Mouse (Mus musculus): ENCODE data around the gene St3gal5.
"Not testable (repeated sequence)": the region's sequence is repeated elsewhere in the genome, so short reads cannot be mapped to it uniquely, and the experiment has no call there.

The St3gal5 gene

GRCm38 (mm10) chr6:72097181-72097995 is at the start of gene St3gal5:
TSS of gene St3gal5 (plus strand) at chr6:72097592.
- peak; percentile 99 for DNase-seq

- no peak for DNase-seq
Measured at GRCm38 (mm10) chr6:72048643-72049042, 48.7 kb upstream of the St3gal5 start.

GRCm38 (mm10) chr6:72049941-72050340 is 47.5 kb upstream of the St3gal5 start:
- no peak for DNase-seq

- no peak for DNase-seq
Measured at GRCm38 (mm10) chr6:72050827-72051226, 46.6 kb upstream of the St3gal5 start.

GRCm38 (mm10) chr6:72051247-72051646 is 46.1 kb upstream of the St3gal5 start:
- no peak for DNase-seq

GRCm38 (mm10) chr6:72051757-72052156 is 45.6 kb upstream of the St3gal5 start:
- DNase-seq: no peak

- DNase-seq: no peak
Measured at GRCm38 (mm10) chr6:72056548-72056947, 40.8 kb upstream of the St3gal5 start.

GRCm38 (mm10) chr6:72058398-72058889 is 38.9 kb upstream of the St3gal5 start:
- no peak for DNase-seq

GRCm38 (mm10) chr6:72060677-72061076 is 36.7 kb upstream of the St3gal5 start:
- not testable (repeated sequence) for DNase-seq

GRCm38 (mm10) chr6:72063718-72064117 is 33.7 kb upstream of the St3gal5 start:
- no peak for DNase-seq

- no peak for DNase-seq
Measured at GRCm38 (mm10) chr6:72065988-72066387, 31.4 kb upstream of the St3gal5 start.

GRCm38 (mm10) chr6:72068436-72068835 is 29.0 kb upstream of the St3gal5 start:
- DNase-seq: no peak

GRCm38 (mm10) chr6:72071281-72071870 is 26.0 kb upstream of the St3gal5 start:
- no peak for DNase-seq

GRCm38 (mm10) chr6:72073781-72074180 is 23.6 kb upstream of the St3gal5 start:
- DNase-seq: no peak

GRCm38 (mm10) chr6:72076512-72076911 is 20.9 kb upstream of the St3gal5 start:
- no peak for DNase-seq

GRCm38 (mm10) chr6:72078178-72078577 is 19.2 kb upstream of the St3gal5 start:
- DNase-seq: no peak

- DNase-seq: no peak
Measured at GRCm38 (mm10) chr6:72081318-72082024, 15.9 kb upstream of the St3gal5 start.

- DNase-seq: no peak
Measured at GRCm38 (mm10) chr6:72087402-72087801, 10.0 kb upstream of the St3gal5 start.

GRCm38 (mm10) chr6:72089865-72090264 is 7.5 kb upstream of the St3gal5 start:
- DNase-seq: no peak

GRCm38 (mm10) chr6:72091007-72091406 is 6.4 kb upstream of the St3gal5 start:
- no peak for DNase-seq

- DNase-seq: no peak
Measured at GRCm38 (mm10) chr6:72093121-72093520, 4.3 kb upstream of the St3gal5 start.

GRCm38 (mm10) chr6:72096217-72096616 is 1.2 kb upstream of the St3gal5 start:
- DNase-seq: no peak

- no peak for DNase-seq
Measured at GRCm38 (mm10) chr6:72096669-72097068, 723 bp upstream of the St3gal5 start.
